Mouse (Mus musculus): ENCODE measurements at regions not wholly inside any gene's neighbourhood (a gene's known extent, or its start where the extent isn't known, plus 50 kb on each side); places are given as distances from the start of the nearest gene placed in this dataset.

DNA sequence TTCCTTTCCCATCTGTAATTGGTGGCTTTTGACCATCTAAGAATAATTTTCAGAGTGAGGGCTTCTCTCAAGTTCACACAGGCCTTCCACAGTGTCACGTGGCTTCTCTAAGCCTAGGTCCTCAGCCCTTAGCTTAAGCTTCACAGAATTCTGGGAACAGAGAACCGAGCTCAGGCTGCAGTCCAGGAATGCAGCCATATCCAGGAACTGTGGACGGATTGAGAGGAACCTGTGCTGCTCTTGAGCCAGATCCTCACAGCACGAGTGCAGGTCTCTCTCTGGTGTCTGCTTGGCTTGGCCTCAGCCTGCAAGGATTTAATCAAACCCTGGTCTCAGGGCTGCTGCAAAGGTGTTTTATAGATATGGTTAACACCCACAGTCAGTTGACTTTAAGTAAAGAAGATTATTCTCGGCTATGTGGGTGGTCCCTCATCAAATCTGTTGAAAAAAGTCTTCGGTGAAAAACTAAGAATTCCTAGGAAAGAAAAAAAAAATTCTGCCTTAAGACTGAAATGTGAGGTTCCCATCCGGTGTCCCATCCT lies 127.8 kb downstream of the Mis18a start:
- H3K4me1 ChIP-seq, result peaks cover 4% of the 10 kb centered on the region; the same call in 1 of the 2 replicates
- no peaks in the 10 kb centered on the region for H3K27me3 ChIP-seq
- no peak overlapping the region for H3K4me3 ChIP-seq
- H3K27ac ChIP-seq, result peak overlapping the region; percentile 49; the same call in 1 of the 2 replicates
- H3K9me3 ChIP-seq, result peaks cover 8% of the 10 kb centered on the region
- WGBS, result 55% methylated on average over 7 of the region's 7 CpGs
- H3K9ac ChIP-seq, result no peak overlapping the region
- no peaks in the 10 kb centered on the region for H3K36me3 ChIP-seq
- H3K4me2 ChIP-seq (replicated peaks), result no peak overlapping the region
- 0 out of 2 replicates have a peak, but pooled peaks have one; percentile 59 for ATAC-seq (ENCODE audit: low FRiP score, low read depth)

DNA sequence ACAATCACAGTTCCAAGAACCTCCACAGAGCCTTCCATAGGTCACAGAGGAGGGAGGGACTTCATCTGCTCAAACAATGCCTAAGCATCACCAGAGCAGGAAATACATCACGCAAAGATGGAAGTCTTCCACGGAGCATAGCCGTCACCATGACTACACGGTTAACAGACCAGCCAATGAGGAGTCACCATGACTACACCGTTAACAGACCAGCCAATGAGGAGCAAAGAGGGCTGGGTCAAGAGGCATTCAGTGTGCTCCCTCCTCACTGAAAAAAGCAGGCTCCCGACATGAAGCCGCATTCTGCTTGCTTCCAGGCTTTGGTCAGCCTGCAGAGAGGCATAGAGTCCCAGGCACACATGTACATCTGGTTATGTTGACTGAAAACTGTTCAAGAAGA lies 128.5 kb downstream of the Mis18a start:
- Histone ChIP-seq H3K27ac (peak overlapping the region; percentile 49; the same call in 1 of the 2 replicates), H3K4me2 (replicated peaks) (no peak overlapping the region), H3K9ac (no peak overlapping the region), H3K36me3 (no peaks in the 10 kb centered on the region), H3K4me3 (no peak overlapping the region), H3K4me1 (peaks cover 4% of the 10 kb centered on the region; the same call in 1 of the 2 replicates), H3K9me3 (peaks cover 8% of the 10 kb centered on the region), H3K27me3 (no peaks in the 10 kb centered on the region)
- peak; percentile 51; the same call in 1 of the 2 replicates for ATAC-seq (ENCODE audit: low FRiP score, low read depth)
- WGBS, result 73% methylated on average over 7 of the region's 7 CpGs

DNA sequence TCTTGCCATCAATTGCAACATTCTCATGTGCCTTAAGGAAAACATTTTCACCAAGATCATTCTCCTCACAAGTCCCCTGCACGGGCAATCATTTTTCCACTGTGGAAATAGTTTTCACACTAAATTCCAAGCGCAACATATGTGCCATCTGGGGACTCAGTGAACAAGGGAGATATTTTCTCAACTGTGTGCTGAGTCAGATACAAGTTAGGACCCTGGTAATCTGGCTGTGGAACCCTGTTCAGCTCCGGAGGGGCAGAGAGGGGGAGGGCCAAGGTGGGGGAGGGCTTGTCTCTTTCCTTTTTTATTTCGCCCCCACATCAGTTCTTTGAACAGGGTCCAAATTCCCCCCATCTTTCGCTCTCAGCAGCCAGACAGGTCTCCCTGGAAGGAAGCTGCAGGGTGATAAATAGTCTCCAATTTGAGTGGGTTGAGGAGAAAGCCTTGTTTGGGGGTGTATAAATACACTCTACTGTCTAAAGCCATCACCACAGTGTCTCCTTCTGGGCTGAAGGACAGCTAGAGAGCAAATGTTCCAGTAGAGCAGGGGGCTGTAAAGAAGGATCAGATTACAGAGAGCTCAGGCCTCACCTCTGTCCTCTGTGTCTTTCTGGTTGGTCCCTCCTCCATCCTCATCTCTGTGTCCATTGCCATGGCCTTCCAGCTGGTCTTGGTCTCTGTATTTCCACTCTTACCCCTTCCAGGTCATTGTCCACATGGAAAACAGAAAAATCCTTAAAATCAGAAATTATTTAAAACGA lies 134.3 kb downstream of the Mis18a start:
- no peak for ATAC-seq (ENCODE audit: low FRiP score, low read depth)
- H3K36me3 ChIP-seq, result no peaks in the 10 kb centered on the region
- no peak overlapping the region for H3K4me2 ChIP-seq (replicated peaks)
- WGBS, result 56% methylated on average over 6 of the region's 6 CpGs
- H3K27ac ChIP-seq, result peak overlapping the region; percentile 15; the same call in 1 of the 2 replicates
- peaks cover 13% of the 10 kb centered on the region; the same call in 1 of the 2 replicates for H3K9me3 ChIP-seq
- peaks cover 9% of the 10 kb centered on the region for H3K4me1 ChIP-seq
- H3K4me3 ChIP-seq, result no peak overlapping the region
- H3K27me3 ChIP-seq, result no peaks in the 10 kb centered on the region
- H3K9ac ChIP-seq, result no peak overlapping the region

DNA sequence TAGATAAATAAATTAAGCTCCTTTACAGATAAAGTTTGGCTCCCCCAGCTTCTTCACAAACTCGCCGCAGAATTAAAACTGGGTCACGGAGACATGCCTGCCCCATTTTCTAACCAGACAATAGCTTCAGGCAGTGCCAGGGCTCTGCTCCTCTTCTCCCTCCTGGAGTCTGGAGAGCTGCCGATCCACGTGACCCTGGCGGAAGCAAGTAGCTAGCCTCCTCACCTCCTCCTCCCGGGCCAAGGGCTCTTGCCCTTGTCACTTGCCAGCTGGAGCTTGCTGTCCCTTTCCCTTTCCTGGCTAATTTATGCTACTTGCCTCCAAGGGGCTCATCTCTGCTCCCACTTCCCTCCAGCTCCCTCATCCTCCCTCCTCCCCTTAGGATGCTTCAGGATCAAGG lies 142.0 kb downstream of the Mis18a start:
- Histone ChIP-seq H3K4me2 (replicated peaks) (no peak overlapping the region), H3K4me1 (peaks cover 3% of the 10 kb centered on the region; the same call in 1 of the 2 replicates), H3K4me3 (no peak overlapping the region), H3K36me3 (no peaks in the 10 kb centered on the region), H3K9ac (no peak overlapping the region), H3K9me3 (peaks cover 29% of the 10 kb centered on the region), H3K27ac (no peak overlapping the region), H3K27me3 (no peaks in the 10 kb centered on the region)
- 82% methylated on average over 7 of the region's 7 CpGs for WGBS
- ATAC-seq (ENCODE audit: low FRiP score, low read depth), result no peak

DNA sequence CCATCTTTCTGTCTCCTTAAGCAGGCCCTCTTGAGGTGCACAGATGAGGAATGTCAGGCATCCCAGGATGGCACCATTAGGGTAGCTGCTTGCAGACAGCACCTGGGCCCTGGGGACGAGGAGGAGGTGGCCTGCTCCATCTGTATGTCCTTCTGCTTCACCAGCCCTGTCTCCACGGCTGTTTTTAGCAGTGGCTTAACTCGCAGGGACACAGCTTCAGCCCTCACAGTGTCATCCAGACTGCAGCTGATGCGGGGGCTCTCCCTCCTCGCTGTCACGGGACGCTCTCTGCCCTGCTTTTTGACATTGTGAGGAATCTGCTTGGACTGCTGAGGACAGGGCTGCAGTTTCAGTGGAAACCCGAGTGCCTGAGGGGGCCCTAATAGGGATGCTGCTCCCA lies 146.8 kb downstream of the Mis18a start:
- Histone ChIP-seq H3K4me3 (no peak overlapping the region), H3K4me2 (replicated peaks) (no peak overlapping the region), H3K4me1 (peaks cover 3% of the 10 kb centered on the region; the same call in 1 of the 2 replicates), H3K36me3 (no peaks in the 10 kb centered on the region), H3K9me3 (peaks cover 14% of the 10 kb centered on the region), H3K27ac (no peak overlapping the region), H3K9ac (0 out of 2 replicates have a peak overlapping the region, but pooled peaks have one; percentile 2), H3K27me3 (no peaks in the 10 kb centered on the region)
- WGBS, result 53% methylated on average over 8 of the region's 8 CpGs
- no peak for ATAC-seq (ENCODE audit: low FRiP score, low read depth)

DNA sequence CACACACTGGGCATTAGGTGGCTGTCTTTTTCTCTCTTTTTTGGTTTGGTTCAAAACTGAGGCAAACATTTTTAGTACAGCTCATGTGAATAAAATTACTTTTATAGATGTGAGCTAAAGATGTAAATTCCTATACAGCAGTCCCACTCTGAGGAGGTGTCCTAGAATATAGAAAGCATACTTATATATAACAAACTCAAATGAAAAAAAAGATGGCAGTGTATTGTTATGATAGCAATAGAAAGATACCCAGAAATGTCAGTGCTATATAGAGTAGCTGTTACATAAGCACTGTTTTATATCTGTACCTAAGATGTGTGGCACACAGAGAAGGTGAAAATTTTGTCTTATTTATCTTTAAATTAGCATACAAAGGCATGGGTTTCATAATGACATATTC lies 156.1 kb downstream of the Mis18a start:
- Histone ChIP-seq H3K4me3 (no peak overlapping the region), H3K4me1 (no peaks in the 10 kb centered on the region), H3K36me3 (no peaks in the 10 kb centered on the region), H3K9me3 (no peaks in the 10 kb centered on the region), H3K9ac (no peak overlapping the region), H3K4me2 (replicated peaks) (no peak overlapping the region), H3K27ac (no peak overlapping the region), H3K27me3 (no peaks in the 10 kb centered on the region)
- ATAC-seq (ENCODE audit: low FRiP score, low read depth), result no peak

DNA sequence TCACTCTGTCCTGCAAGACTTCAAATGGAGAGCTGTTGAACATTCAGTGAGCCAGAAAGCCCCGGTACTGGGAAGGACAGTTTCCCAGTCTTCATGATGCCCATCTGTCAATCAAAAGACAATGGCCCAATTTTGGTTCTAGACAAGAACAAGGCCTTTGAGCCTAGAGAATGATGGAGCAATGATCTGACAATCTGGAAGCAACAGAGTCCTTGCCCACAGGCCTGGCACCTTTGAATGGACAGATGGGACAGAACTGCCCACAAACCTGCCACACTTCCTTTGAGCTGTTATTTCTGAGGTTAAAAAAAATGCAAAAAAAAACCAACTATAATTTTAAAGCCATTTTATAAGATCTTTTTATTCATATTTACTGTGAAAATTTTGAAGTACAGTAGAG lies 157.4 kb downstream of the Mis18a start:
- H3K9ac ChIP-seq, result no peak overlapping the region
- no peaks in the 10 kb centered on the region for H3K9me3 ChIP-seq
- 90% methylated on average over 1 of the region's 1 CpGs for WGBS

DNA sequence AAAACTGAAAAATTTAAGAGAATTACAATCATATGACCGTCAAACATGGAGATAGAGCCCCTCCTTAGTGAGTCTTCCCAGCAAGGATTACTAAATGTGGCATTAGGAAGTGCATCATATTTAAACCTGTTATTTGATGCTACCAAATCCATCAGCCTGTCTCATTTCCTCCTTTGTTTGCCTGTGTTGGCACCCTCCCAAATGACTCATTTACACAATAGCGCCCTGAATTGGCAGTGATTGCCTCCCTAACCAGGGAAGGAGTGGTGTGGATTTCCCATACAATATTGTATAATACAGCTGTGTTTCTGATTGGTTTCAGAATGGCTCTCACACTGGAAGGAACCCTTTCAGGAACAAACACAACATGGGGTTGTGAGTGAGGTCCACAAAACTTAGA lies 162.0 kb downstream of the Mis18a start:
- H3K4me2 ChIP-seq (replicated peaks), result no peak overlapping the region
- WGBS, result 88% methylated on average over 2 of the region's 2 CpGs
- H3K27me3 ChIP-seq, result no peaks in the 10 kb centered on the region

More for the DNA sequence above, 157.4 kb downstream of the Mis18a start:
- Histone ChIP-seq H3K4me3 (no peak overlapping the region), H3K4me1 (no peaks in the 10 kb centered on the region), H3K4me2 (replicated peaks) (no peak overlapping the region), H3K36me3 (no peaks in the 10 kb centered on the region), H3K27ac (no peak overlapping the region), H3K27me3 (no peaks in the 10 kb centered on the region)
- ATAC-seq (ENCODE audit: low FRiP score, low read depth), result no peak

DNA sequence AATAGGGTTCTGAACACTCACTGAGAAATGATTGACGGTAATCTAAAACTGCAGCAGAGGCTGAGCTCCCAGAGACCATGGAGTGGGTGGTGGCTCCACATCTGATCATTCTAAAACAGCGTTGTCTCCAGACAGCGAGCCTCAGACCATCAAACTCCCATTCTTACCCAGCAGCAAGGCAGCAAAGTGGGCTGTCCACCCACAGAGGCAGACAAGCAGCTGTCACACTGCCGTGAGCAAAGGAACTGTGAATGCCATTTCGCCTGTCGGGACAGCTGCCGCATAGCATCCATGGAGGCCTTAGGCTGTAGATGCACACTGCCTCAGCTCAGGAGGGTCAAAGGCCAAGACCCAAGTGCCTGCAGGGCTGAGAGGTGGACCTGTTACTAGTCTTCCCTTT lies 167.3 kb downstream of the Hunk start:
- ATAC-seq (ENCODE audit: low FRiP score, low read depth), result no peak; the same call in 1 of the 2 replicates
- H3K27ac ChIP-seq, result no peak overlapping the region
- peaks cover 10% of the 10 kb centered on the region; the same call in 1 of the 2 replicates for H3K9me3 ChIP-seq
- H3K4me1 ChIP-seq, result no peaks in the 10 kb centered on the region
- 77% methylated on average over 7 of the region's 7 CpGs for WGBS
- no peak overlapping the region for H3K4me3 ChIP-seq
- no peaks in the 10 kb centered on the region for H3K27me3 ChIP-seq
- no peak overlapping the region for H3K9ac ChIP-seq
- no peaks in the 10 kb centered on the region for H3K36me3 ChIP-seq
- no peak overlapping the region for H3K4me2 ChIP-seq (replicated peaks)

More for the DNA sequence above, 162.0 kb downstream of the Mis18a start:
- Histone ChIP-seq H3K4me3 (no peak overlapping the region), H3K9ac (no peak overlapping the region), H3K4me1 (no peaks in the 10 kb centered on the region), H3K27ac (no peak overlapping the region), H3K9me3 (no peaks in the 10 kb centered on the region), H3K36me3 (no peaks in the 10 kb centered on the region)
- ATAC-seq (ENCODE audit: low FRiP score, low read depth), result no peak

DNA sequence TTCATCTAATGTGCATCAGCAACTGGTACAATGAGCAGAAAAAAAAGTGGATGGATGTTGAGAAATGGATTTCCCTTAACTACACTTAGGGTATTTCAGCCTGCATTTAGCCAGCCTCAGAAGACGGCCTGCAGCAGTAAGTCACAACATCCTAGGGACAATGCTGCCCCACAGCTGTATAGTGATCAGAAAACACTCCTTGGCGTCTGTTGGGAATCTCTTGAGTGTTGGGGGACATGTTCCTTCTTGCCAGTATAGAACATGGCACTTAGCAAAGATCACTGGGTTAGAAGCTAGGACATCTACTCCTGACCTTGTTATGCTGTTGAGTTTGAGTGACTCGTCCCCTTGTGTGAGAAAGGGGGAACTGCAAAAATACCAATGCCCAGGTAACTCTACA lies 165.2 kb downstream of the Hunk start:
- H3K9me3 ChIP-seq, result peaks cover 10% of the 10 kb centered on the region; the same call in 1 of the 2 replicates
- H3K27ac ChIP-seq, result no peak overlapping the region
- H3K9ac ChIP-seq, result no peak overlapping the region
- no peak overlapping the region for H3K4me3 ChIP-seq
- H3K4me2 ChIP-seq (replicated peaks), result no peak overlapping the region
- WGBS, result 77% methylated on average over 3 of the region's 3 CpGs
- 0 out of 2 replicates have a peak, but pooled peaks cover 6% of the 10 kb centered on the region for H3K27me3 ChIP-seq
- H3K36me3 ChIP-seq, result no peaks in the 10 kb centered on the region
- no peaks in the 10 kb centered on the region for H3K4me1 ChIP-seq
- no peak for ATAC-seq (ENCODE audit: low FRiP score, low read depth)

DNA sequence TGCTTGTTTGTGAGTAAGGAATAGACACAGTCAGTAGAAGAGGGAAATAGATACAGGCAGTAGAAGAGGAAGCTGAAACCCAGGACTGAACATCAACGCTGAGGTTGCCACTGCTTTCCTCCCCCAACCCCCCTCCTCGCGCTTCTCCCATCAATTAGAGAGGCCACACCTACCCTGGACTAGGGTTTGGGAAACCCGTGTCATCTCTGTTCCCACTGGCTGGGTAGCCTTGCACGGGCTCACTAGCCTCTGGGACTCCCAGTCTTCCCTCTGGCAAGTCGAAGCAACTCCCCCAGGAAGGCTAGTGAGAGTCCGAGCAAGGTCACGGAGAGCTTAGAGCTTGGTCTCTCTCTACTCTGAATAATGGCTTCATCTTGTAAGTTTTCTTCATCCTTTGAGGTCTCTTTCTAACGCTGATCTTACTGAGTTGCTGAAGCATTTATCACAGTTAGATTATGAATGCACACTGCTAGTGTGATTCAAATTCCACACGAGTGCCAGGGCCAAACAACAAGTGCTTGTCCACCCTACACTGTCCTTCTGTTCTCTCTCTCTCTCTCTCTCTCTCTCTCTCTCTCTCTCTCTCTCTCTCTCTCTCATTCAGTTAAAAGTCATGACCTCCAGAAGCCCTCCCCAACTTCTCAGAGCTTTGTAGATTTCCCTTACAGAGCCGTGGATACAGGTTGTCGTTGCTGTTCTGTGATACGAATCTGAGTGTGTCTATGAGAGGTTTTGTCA lies 164.4 kb downstream of the Hunk start:
- H3K27ac ChIP-seq, result no peak overlapping the region
- H3K27me3 ChIP-seq, result 0 out of 2 replicates have a peak, but pooled peaks cover 6% of the 10 kb centered on the region
- no peaks in the 10 kb centered on the region for H3K36me3 ChIP-seq
- peaks cover 10% of the 10 kb centered on the region; the same call in 1 of the 2 replicates for H3K9me3 ChIP-seq
- no peak for ATAC-seq (ENCODE audit: low FRiP score, low read depth)
- H3K4me2 ChIP-seq (replicated peaks), result no peak overlapping the region
- peaks cover 8% of the 10 kb centered on the region for H3K4me1 ChIP-seq
- no peak overlapping the region for H3K9ac ChIP-seq
- no peak overlapping the region for H3K4me3 ChIP-seq
- WGBS, result 67% methylated on average over 13 of the region's 13 CpGs
